Comparison of ENCODE assay signal across 9 mouse cellular contexts in genomic region chr6:36818281-36819018, GRCm38 (mm10). TPM values are rescaled to one million over a fixed set of nuclear protein-coding genes. Genes with fewer than 3 reads are reported as not detected.
DNase-seq lines count a peak whose midpoint lies in the region; ATAC-seq and TF ChIP-seq lines count a peak whose summit lies in the region.
"Had no signal": no experiment of that assay in that cellular context is flagged by ENCODE, and none has a peak within 500 bp of the region (broad histone marks: within the 10 kb centered on the region; RNA-seq: fewer than 3 reads in every experiment).

No protein-coding gene starts in this region.

- 0 out of 2 replicates have a peak overlapping the region, but pooled peaks have one; percentile 47 for H3K27ac ChIP-seq in embryonic facial prominence, embryonic 11.5 days (replicated peaks; ENCODE audit: low read depth, low read length)
- no peak overlapping the region for H3K27ac ChIP-seq in embryonic facial prominence, embryonic 10.5 days (replicated peaks)
- H3K27ac ChIP-seq in kidney, postnatal 0 days = no peak overlapping the region
- H3K27ac ChIP-seq in embryonic facial prominence, embryonic 13.5 days = peak overlapping the region; percentile 87
- H3K27ac ChIP-seq in midbrain, embryonic 14.5 days (replicated peaks; ENCODE audit: low read depth, low read length) = 0 out of 2 replicates have a peak overlapping the region, but pooled peaks have one; percentile 62
- H3K27ac ChIP-seq: macrophage had no signal

- H3K4me2 ChIP-seq in embryonic facial prominence, embryonic 11.5 days (ENCODE audit: low read depth, low read length) = no peak overlapping the region
- no peak overlapping the region for H3K4me2 ChIP-seq in kidney, postnatal 0 days (ENCODE audit: low read length)
- peak overlapping the region; percentile 26 for H3K4me2 ChIP-seq in embryonic facial prominence, embryonic 13.5 days
- no peak overlapping the region for H3K4me2 ChIP-seq in midbrain, embryonic 14.5 days (ENCODE audit: low read length)

- H3K27me3 ChIP-seq in embryonic facial prominence, embryonic 11.5 days (ENCODE audit: control insufficient read depth, insufficient read depth, low read length) = no peaks in the 10 kb centered on the region
- no peaks in the 10 kb centered on the region for H3K27me3 ChIP-seq in embryonic facial prominence, embryonic 10.5 days (replicated peaks; ENCODE audit: low read depth, poor library complexity, severe bottlenecking)
- H3K27me3 ChIP-seq in kidney, postnatal 0 days (ENCODE audit: insufficient read depth, low read length) = no peaks in the 10 kb centered on the region
- no peaks in the 10 kb centered on the region for H3K27me3 ChIP-seq in embryonic facial prominence, embryonic 13.5 days
- H3K27me3 ChIP-seq in midbrain, embryonic 14.5 days (ENCODE audit: control insufficient read depth, insufficient read depth, low read length) = no peaks in the 10 kb centered on the region

- TF ChIP-seq CTCF in kidney, postnatal 0 days (IDR thresholded peaks at IDR 0.05; ENCODE audit: low read depth) = no peak

- no peak for ATAC-seq in embryonic facial prominence, embryonic 11.5 days (replicated peaks; ENCODE audit: insufficient number of reproducible peaks, low FRiP score, low TSS enrichment, low read depth)
- ATAC-seq in kidney, postnatal 0 days (replicated peaks; ENCODE audit: low FRiP score, low read depth) = no peak
- no peak for ATAC-seq in embryonic facial prominence, embryonic 13.5 days (ENCODE audit: insufficient number of reproducible peaks, insufficient read depth, low FRiP score, low TSS enrichment, low read depth)
- ATAC-seq in midbrain, embryonic 14.5 days (ENCODE audit: low FRiP score, low TSS enrichment) = no peak
- ATAC-seq in granulocyte monocyte progenitor cell, adult 5-6 weeks (replicated peaks; ENCODE audit: poor library complexity, severe bottlenecking) = no peak

- no peaks in the 10 kb centered on the region for H3K4me1 ChIP-seq in embryonic facial prominence, embryonic 11.5 days (ENCODE audit: control insufficient read depth, insufficient read depth, low read length)
- H3K4me1 ChIP-seq in embryonic facial prominence, embryonic 10.5 days = peaks cover 11% of the 10 kb centered on the region
- no peaks in the 10 kb centered on the region for H3K4me1 ChIP-seq in kidney, postnatal 0 days (replicated peaks; ENCODE audit: insufficient read depth, low read length)
- H3K4me1 ChIP-seq in embryonic facial prominence, embryonic 13.5 days = peaks cover 15% of the 10 kb centered on the region
- peaks cover 11% of the 10 kb centered on the region for H3K4me1 ChIP-seq in midbrain, embryonic 14.5 days (ENCODE audit: control insufficient read depth, insufficient read depth, low read length)

- WGBS in embryonic facial prominence, embryonic 11.5 days = 83% methylated on average over 4 of the region's 4 CpGs
- WGBS in embryonic facial prominence, embryonic 10.5 days = 83% methylated on average over 4 of the region's 4 CpGs
- WGBS in kidney, postnatal 0 days = 18% methylated on average over 4 of the region's 4 CpGs
- 27% methylated on average over 4 of the region's 4 CpGs for WGBS in embryonic facial prominence, embryonic 13.5 days
- 63% methylated on average over 4 of the region's 4 CpGs for WGBS in midbrain, embryonic 14.5 days

- no peak overlapping the region for H3K9ac ChIP-seq in embryonic facial prominence, embryonic 11.5 days (replicated peaks; ENCODE audit: low read length)
- H3K9ac ChIP-seq in kidney, postnatal 0 days (ENCODE audit: low read depth, low read length) = no peak overlapping the region
- no peak overlapping the region for H3K9ac ChIP-seq in embryonic facial prominence, embryonic 13.5 days
- no peak overlapping the region for H3K9ac ChIP-seq in midbrain, embryonic 14.5 days (replicated peaks; ENCODE audit: low read length)

- H3K4me3 ChIP-seq in embryonic facial prominence, embryonic 11.5 days (ENCODE audit: low read depth, low read length) = no peak overlapping the region
- no peak overlapping the region for H3K4me3 ChIP-seq in embryonic facial prominence, embryonic 10.5 days
- H3K4me3 ChIP-seq in kidney, postnatal 0 days (replicated peaks; ENCODE audit: low read depth, low read length) = no peak overlapping the region
- no peak overlapping the region for H3K4me3 ChIP-seq in embryonic facial prominence, embryonic 13.5 days
- no peak overlapping the region for H3K4me3 ChIP-seq in midbrain, embryonic 14.5 days (replicated peaks; ENCODE audit: low read depth, low read length)

- H3K9me3 ChIP-seq in embryonic facial prominence, embryonic 11.5 days (replicated peaks; ENCODE audit: control insufficient read depth, low read length) = no peaks in the 10 kb centered on the region
- no peaks in the 10 kb centered on the region for H3K9me3 ChIP-seq in embryonic facial prominence, embryonic 10.5 days
- no peaks in the 10 kb centered on the region for H3K9me3 ChIP-seq in kidney, postnatal 0 days (replicated peaks; ENCODE audit: low read length)
- no peaks in the 10 kb centered on the region for H3K9me3 ChIP-seq in embryonic facial prominence, embryonic 13.5 days
- no peaks in the 10 kb centered on the region for H3K9me3 ChIP-seq in midbrain, embryonic 14.5 days (ENCODE audit: control insufficient read depth, low read length)

- DNase-seq in embryonic facial prominence, embryonic 11.5 days (ENCODE audit: low spot score) = no peak
- no peak for DNase-seq in embryonic facial prominence, embryonic 10.5 days (ENCODE audit: low spot score)
- DNase-seq in kidney, postnatal 0 days (ENCODE audit: low spot score) = peak; percentile 78
- DNase-seq in kidney, postnatal 10 days = no peak
- DNase-seq in midbrain, embryonic 14.5 days = no peak
- no peak for DNase-seq in left cerebral cortex, postnatal 25 days (ENCODE audit: low spot score in 2 of 2)

- intact Hi-C loops in left cerebral cortex, postnatal 25 days (cut with DNase I) = loop anchor here (1.0 to 10.0 kb wide), 3 partner anchors 85 to 216 kb away; no protein-coding TSS in a partner anchor

- H3K36me3 ChIP-seq in embryonic facial prominence, embryonic 11.5 days (replicated peaks; ENCODE audit: control insufficient read depth, insufficient read depth, low read depth, low read length) = no peaks in the 10 kb centered on the region
- H3K36me3 ChIP-seq in embryonic facial prominence, embryonic 10.5 days (replicated peaks) = no peaks in the 10 kb centered on the region
- H3K36me3 ChIP-seq in kidney, postnatal 0 days (ENCODE audit: insufficient read depth, low read length) = no peaks in the 10 kb centered on the region
- no peaks in the 10 kb centered on the region for H3K36me3 ChIP-seq in embryonic facial prominence, embryonic 13.5 days
- H3K36me3 ChIP-seq in midbrain, embryonic 14.5 days (ENCODE audit: control insufficient read depth, insufficient read depth, low read length) = no peaks in the 10 kb centered on the region

RNA-seq across cellular contexts. Expression of gene Ptn, which starts 8.4 kb away (rescaled TPM):
- 499 and 596 TPM in 2 replicates for polyA plus RNA-seq in embryonic facial prominence, embryonic 11.5 days (2014; fragmentation: Nextera tagmentation; extraction: Ambion mirVana)
- 225 and 262 TPM in 2 replicates for polyA plus RNA-seq in embryonic facial prominence, embryonic 10.5 days (2016; fragmentation: Nextera tagmentation; extraction: Ambion mirVana)
- 449 and 471 TPM in 2 replicates for polyA plus RNA-seq in kidney, postnatal 0 days (2015; fragmentation: Nextera tagmentation; extraction: Ambion mirVana)
- 731 and 758 TPM in 2 replicates for polyA plus RNA-seq in embryonic facial prominence, embryonic 13.5 days (2015; fragmentation: Nextera tagmentation; extraction: Ambion mirVana)
- polyA plus RNA-seq in midbrain, embryonic 14.5 days (2014; fragmentation: Nextera tagmentation; extraction: Ambion mirVana) = 680 and 686 TPM in 2 replicates
- total RNA-seq in granulocyte monocyte progenitor cell, adult 5-6 weeks (2014; fragmentation: Nextera tagmentation) = not detected in 2 replicates
- total RNA-seq in granulocyte monocyte progenitor cell, adult 5-6 weeks (2017) = not detected in 2 replicates
- 100 to 1,000 TPM; 440 to 472 TPM for total RNA-seq in left cerebral cortex, postnatal 25 days (2021)

Comparison
In these comparisons a context has a peak if more than half of its experiments do, and no peak if none do; other contexts are left out.
1. H3K27ac ChIP-seq: peak in embryonic facial prominence, embryonic 11.5 days (single experiment), embryonic facial prominence, embryonic 13.5 days (single experiment) and midbrain, embryonic 14.5 days (single experiment); none in embryonic facial prominence, embryonic 10.5 days (single experiment) and kidney, postnatal 0 days (single experiment).